Mouse (Mus musculus) brain, embryonic 14.5 days (tissue): Measurements from ENCODE around the gene Zfp992.

ENCODE experiments used
- CTCF ChIP-seq: fragments of 200-500 bp; IDR thresholded peaks from 2 replicates; pipeline ENCODE4 v1.5.1; 2012; ENCODE audit warnings: inconsistent platforms, mild to moderate bottlenecking, moderate library complexity, borderline replicate concordance; ENCODE audit not compliant: insufficient read depth, insufficient read length; ENCODE audit errors: extremely low read depth
- POLR2A ChIP-seq: fragments of 200-500 bp; IDR thresholded peaks from 2 replicates; pipeline ENCODE4 v1.6.1; 2012; ENCODE audit warnings: mild to moderate bottlenecking, inconsistent platforms, borderline replicate concordance; ENCODE audit not compliant: poor library complexity, insufficient read depth, insufficient read length, severe bottlenecking; ENCODE audit errors: extremely low read depth

- TF ChIP-seq POLR2A = no peak
- no peak for TF ChIP-seq CTCF
Measured at GRCm38 (mm10) chr4:146494980-146495379, 46.2 kb downstream of the Zfp992 start.
